Mouse (Mus musculus): ENCODE data around the gene Ccdc90b. TPM values are rescaled to one million over a fixed set of nuclear protein-coding genes. Genes with fewer than 3 reads are reported as not detected.

Gene Ccdc90b
- polyA plus RNA-seq, 1 experiment = 10.6 TPM

GRCm38 (mm10) chr7:92590842-92591241 is 29.9 kb downstream of the Ccdc90b start:
- H3K4me2 ChIP-seq (ENCODE audit: low read depth) = no peak overlapping the region
- no peak overlapping the region for H3ac ChIP-seq (ENCODE audit: control insufficient read depth, insufficient read length)
- no peak overlapping the region for H3K4me3 ChIP-seq
- H3K27me3 ChIP-seq (ENCODE audit: control insufficient read depth, insufficient read depth, insufficient read length) = no peaks in the 10 kb centered on the region
- no peaks in the 10 kb centered on the region for H3K79me2 ChIP-seq (ENCODE audit: control insufficient read depth, insufficient read depth)
- H3K36me3 ChIP-seq (ENCODE audit: control insufficient read depth, insufficient read depth) = no peaks in the 10 kb centered on the region
- TF ChIP-seq REST (IDR thresholded peaks at IDR 0.05; ENCODE audit: insufficient read depth, insufficient read length) = no peak
- TF ChIP-seq MYOG (IDR thresholded peaks at IDR 0.05; ENCODE audit: control insufficient read depth in 1 of 3, insufficient read depth in 1 of 3, insufficient read length in 2 of 3, low read depth in 2 of 3) = no peak
- TF ChIP-seq E2F4 (IDR thresholded peaks at IDR 0.05; ENCODE audit: insufficient read depth) = no peak
- no peak for TF ChIP-seq USF1 (IDR thresholded peaks at IDR 0.05; ENCODE audit: low read depth)
- no peak for TF ChIP-seq CEBPB (IDR thresholded peaks at IDR 0.05; ENCODE audit: insufficient read depth, poor library complexity, severe bottlenecking)
- TF ChIP-seq TCF3 (IDR thresholded peaks at IDR 0.05; ENCODE audit: insufficient read length, low read depth) = no peak
- no peak for TF ChIP-seq POLR2AphosphoS2 (IDR thresholded peaks at IDR 0.05; ENCODE audit: insufficient read length, low read depth)
- no peak for TF ChIP-seq MAX (IDR thresholded peaks at IDR 0.05; ENCODE audit: low read depth)
- no peak for TF ChIP-seq TCF12 (IDR thresholded peaks at IDR 0.05; ENCODE audit: insufficient read depth, poor library complexity, severe bottlenecking)
- no peak for TF ChIP-seq SRF (IDR thresholded peaks at IDR 0.05; ENCODE audit: control insufficient read depth, insufficient read length, low read depth)

GRCm38 (mm10) chr7:92604961-92605360 is 44.0 kb downstream of the Ccdc90b start:
- H3K36me3 ChIP-seq (ENCODE audit: control insufficient read depth, insufficient read depth) = no peaks in the 10 kb centered on the region
- no peak overlapping the region for H3K4me2 ChIP-seq (ENCODE audit: low read depth)
- H3ac ChIP-seq (ENCODE audit: control insufficient read depth, insufficient read length) = no peak overlapping the region
- no peak for TF ChIP-seq POLR2AphosphoS2 (IDR thresholded peaks at IDR 0.05; ENCODE audit: insufficient read length, low read depth)
- no peak for TF ChIP-seq POLR2A (IDR thresholded peaks at IDR 0.05; ENCODE audit: insufficient read length, low read depth)
- no peak for TF ChIP-seq MYOG (IDR thresholded peaks at IDR 0.05; ENCODE audit: control insufficient read depth in 1 of 3, insufficient read depth in 1 of 3, insufficient read length in 2 of 3, low read depth in 2 of 3)
- TF ChIP-seq MAX (IDR thresholded peaks at IDR 0.05; ENCODE audit: low read depth) = no peak
- no peak for TF ChIP-seq TCF12 (IDR thresholded peaks at IDR 0.05; ENCODE audit: insufficient read depth, poor library complexity, severe bottlenecking)
- no peak for TF ChIP-seq E2F4 (IDR thresholded peaks at IDR 0.05; ENCODE audit: insufficient read depth)
- no peak for TF ChIP-seq SRF (IDR thresholded peaks at IDR 0.05; ENCODE audit: control insufficient read depth, insufficient read length, low read depth)
- no peak for TF ChIP-seq MYOD1 (IDR thresholded peaks at IDR 0.05; ENCODE audit: control insufficient read depth in 1 of 3, insufficient read length in 2 of 3, low read depth in 2 of 3)
- no peak for TF ChIP-seq CEBPB (IDR thresholded peaks at IDR 0.05; ENCODE audit: insufficient read depth, poor library complexity, severe bottlenecking)
- TF ChIP-seq REST (IDR thresholded peaks at IDR 0.05; ENCODE audit: insufficient read depth, insufficient read length) = no peak
- H3K79me2 ChIP-seq (ENCODE audit: control insufficient read depth, insufficient read depth) = no peaks in the 10 kb centered on the region
- H3K4me3 ChIP-seq = no peak overlapping the region
- no peaks in the 10 kb centered on the region for H3K27me3 ChIP-seq (ENCODE audit: control insufficient read depth, insufficient read depth, insufficient read length)

- Histone ChIP-seq H3K79me2 (ENCODE audit: control insufficient read depth, insufficient read depth) (no peaks in the 10 kb centered on the region), H3K4me3 (no peak overlapping the region), H3K4me2 (ENCODE audit: low read depth) (no peak overlapping the region), H3K36me3 (ENCODE audit: control insufficient read depth, insufficient read depth) (no peaks in the 10 kb centered on the region), H3ac (ENCODE audit: control insufficient read depth, insufficient read length) (no peak overlapping the region), H3K27me3 (ENCODE audit: control insufficient read depth, insufficient read depth, insufficient read length) (no peaks in the 10 kb centered on the region)
- TF ChIP-seq CEBPB (IDR thresholded peaks at IDR 0.05; ENCODE audit: insufficient read depth, poor library complexity, severe bottlenecking) (no peak), REST (IDR thresholded peaks at IDR 0.05; ENCODE audit: insufficient read depth, insufficient read length) (no peak), SRF (IDR thresholded peaks at IDR 0.05; ENCODE audit: control insufficient read depth, insufficient read length, low read depth) (no peak), USF1 (IDR thresholded peaks at IDR 0.05; ENCODE audit: low read depth) (no peak), TCF3 (IDR thresholded peaks at IDR 0.05; ENCODE audit: insufficient read length, low read depth) (no peak), E2F4 (IDR thresholded peaks at IDR 0.05; ENCODE audit: insufficient read depth) (no peak), MAX (IDR thresholded peaks at IDR 0.05; ENCODE audit: low read depth) (no peak), MYOD1 (IDR thresholded peaks at IDR 0.05; ENCODE audit: control insufficient read depth in 1 of 3, insufficient read length in 2 of 3, low read depth in 2 of 3) (no peak)
Measured at GRCm38 (mm10) chr7:92610830-92611229, 49.9 kb downstream of the Ccdc90b start.

- no peak overlapping the region for H3K4me2 ChIP-seq (ENCODE audit: low read depth)
- H3ac ChIP-seq (ENCODE audit: control insufficient read depth, insufficient read length) = no peak overlapping the region
- no peaks in the 10 kb centered on the region for H3K79me2 ChIP-seq (ENCODE audit: control insufficient read depth, insufficient read depth)
- H3K36me3 ChIP-seq (ENCODE audit: control insufficient read depth, insufficient read depth) = no peaks in the 10 kb centered on the region
- no peak overlapping the region for H3K4me3 ChIP-seq
- TF ChIP-seq MAX (IDR thresholded peaks at IDR 0.05; ENCODE audit: low read depth) (no peak), TCF3 (IDR thresholded peaks at IDR 0.05; ENCODE audit: insufficient read length, low read depth) (no peak), TCF12 (IDR thresholded peaks at IDR 0.05; ENCODE audit: insufficient read depth, poor library complexity, severe bottlenecking) (no peak), SRF (IDR thresholded peaks at IDR 0.05; ENCODE audit: control insufficient read depth, insufficient read length, low read depth) (no peak), MYOD1 (IDR thresholded peaks at IDR 0.05; ENCODE audit: control insufficient read depth in 1 of 3, insufficient read length in 2 of 3, low read depth in 2 of 3) (no peak), REST (IDR thresholded peaks at IDR 0.05; ENCODE audit: insufficient read depth, insufficient read length) (no peak), CEBPB (IDR thresholded peaks at IDR 0.05; ENCODE audit: insufficient read depth, poor library complexity, severe bottlenecking) (no peak), USF1 (IDR thresholded peaks at IDR 0.05; ENCODE audit: low read depth) (no peak), E2F4 (IDR thresholded peaks at IDR 0.05; ENCODE audit: insufficient read depth) (no peak), POLR2AphosphoS2 (IDR thresholded peaks at IDR 0.05; ENCODE audit: insufficient read length, low read depth) (no peak), MYOG (IDR thresholded peaks at IDR 0.05; ENCODE audit: control insufficient read depth in 1 of 3, insufficient read depth in 1 of 3, insufficient read length in 2 of 3, low read depth in 2 of 3) (no peak), POLR2A (IDR thresholded peaks at IDR 0.05; ENCODE audit: insufficient read length, low read depth) (no peak)
- H3K27me3 ChIP-seq (ENCODE audit: control insufficient read depth, insufficient read depth, insufficient read length) = no peaks in the 10 kb centered on the region
Measured at GRCm38 (mm10) chr7:92624488-92624887, 63.5 kb downstream of the Ccdc90b start.

- Histone ChIP-seq H3K27me3 (ENCODE audit: control insufficient read depth, insufficient read depth, insufficient read length) (no peaks in the 10 kb centered on the region), H3K36me3 (ENCODE audit: control insufficient read depth, insufficient read depth) (no peaks in the 10 kb centered on the region), H3K4me3 (no peak overlapping the region), H3K4me2 (ENCODE audit: low read depth) (no peak overlapping the region), H3ac (ENCODE audit: control insufficient read depth, insufficient read length) (no peak overlapping the region), H3K79me2 (ENCODE audit: control insufficient read depth, insufficient read depth) (no peaks in the 10 kb centered on the region)
- no peak for TF ChIP-seq MYOG (IDR thresholded peaks at IDR 0.05; ENCODE audit: control insufficient read depth in 1 of 3, insufficient read depth in 1 of 3, insufficient read length in 2 of 3, low read depth in 2 of 3)
- no peak for TF ChIP-seq MYOD1 (IDR thresholded peaks at IDR 0.05; ENCODE audit: control insufficient read depth in 1 of 3, insufficient read length in 2 of 3, low read depth in 2 of 3)
- no peak for TF ChIP-seq REST (IDR thresholded peaks at IDR 0.05; ENCODE audit: insufficient read depth, insufficient read length)
- TF ChIP-seq POLR2AphosphoS2 (IDR thresholded peaks at IDR 0.05; ENCODE audit: insufficient read length, low read depth) = no peak
Measured at GRCm38 (mm10) chr7:92630167-92630566, 69.2 kb downstream of the Ccdc90b start.

Other genes with a start within 250 kb of the Ccdc90b start
- 0.74 TPM for gene Ankrd42, start 76.0 kb downstream of the Ccdc90b start, polyA plus RNA-seq (2012; fragmentation: generic; extraction: Trizol)
- 11.1 TPM for gene Pcf11, start 108.8 kb downstream of the Ccdc90b start, polyA plus RNA-seq (2012; fragmentation: generic; extraction: Trizol)
- 2.7 TPM for gene Rab30, start 180.5 kb downstream of the Ccdc90b start, polyA plus RNA-seq (2012; fragmentation: generic; extraction: Trizol)

Data from myocyte (in vitro differentiated cells).